Mouse (Mus musculus) C2C12 (cell line): ENCODE results near the gene Kcnj15.

ENCODE experiments used
- CEBPB ChIP-seq: IDR thresholded peaks from one replicate; pipeline ENCODE4 v1.6.1; 2011; ENCODE audit warnings: low read depth, mild to moderate bottlenecking, control low read depth, moderate library complexity
- CTCF ChIP-seq: IDR thresholded peaks from one replicate; pipeline ENCODE4 v1.5.1; 2011; ENCODE audit not compliant: control insufficient read depth, insufficient read depth, insufficient read length
- FOSL1 ChIP-seq: IDR thresholded peaks from one replicate; pipeline ENCODE4 v1.8.0; 2011; ENCODE audit warnings: mild to moderate bottlenecking, low read length; ENCODE audit not compliant: poor library complexity, insufficient read depth, severe bottlenecking
- MAX ChIP-seq: IDR thresholded peaks from one replicate; pipeline ENCODE4 v1.6.1; 2011; ENCODE audit warnings: mild to moderate bottlenecking, control low read depth
- MYOD1 ChIP-seq: IDR thresholded peaks from one replicate; pipeline ENCODE4 v1.6.1; 2011; ENCODE audit warnings: low read depth; ENCODE audit not compliant: control insufficient read depth, insufficient read length
- MYOG ChIP-seq: IDR thresholded peaks from one replicate; pipeline ENCODE4 v1.6.1; 2011; ENCODE audit not compliant: control insufficient read depth, insufficient read length; ENCODE audit errors: extremely low read depth
- USF1 ChIP-seq: IDR thresholded peaks from one replicate; pipeline ENCODE4 v1.6.1; 2011; ENCODE audit warnings: low read depth, mild to moderate bottlenecking, control low read depth, moderate library complexity

- TF ChIP-seq CTCF: no peak
- no peak for TF ChIP-seq MAX
- no peak for TF ChIP-seq FOSL1
- no peak for TF ChIP-seq USF1
- TF ChIP-seq MYOG: no peak
- TF ChIP-seq MYOD1: no peak
- no peak for TF ChIP-seq CEBPB
Observed at GRCm38 (mm10) chr16:95348555-95348954, 91.2 kb downstream of the Kcnj15 start.
